Mouse (Mus musculus): ENCODE data around the gene Josd1. TPM values are rescaled to one million over a fixed set of nuclear protein-coding genes. Genes with fewer than 3 reads are reported as not detected.

Josd1 gene
- polyA plus RNA-seq, 1 experiment from 2014 or later, result 21.6 TPM

GRCm38 (mm10) chr15:79696508-79696907 is 8.8 kb upstream of the Josd1 start:
- peaks cover 7% of the 10 kb centered on the region; the same call in 1 of the 2 replicates for H3K36me3 ChIP-seq (ENCODE audit: control insufficient read depth, insufficient read depth)
- H3K27ac ChIP-seq (ENCODE audit: low read length), result no peak overlapping the region
- no peak overlapping the region for H3K4me3 ChIP-seq (ENCODE audit: low read depth, low read length)
- H3K27me3 ChIP-seq (ENCODE audit: control insufficient read depth, insufficient read depth, low read depth, low read length), result no peaks in the 10 kb centered on the region
- H3K9me3 ChIP-seq (replicated peaks; ENCODE audit: control insufficient read depth, low read length), result no peaks in the 10 kb centered on the region
- H3K4me1 ChIP-seq (ENCODE audit: control insufficient read depth, low read depth, low read length), result peaks cover 64% of the 10 kb centered on the region
- no peak overlapping the region for H3K4me2 ChIP-seq (ENCODE audit: low read depth, low read length)
- no peak overlapping the region for H3K9ac ChIP-seq (ENCODE audit: low read depth, low read length)
- WGBS (ENCODE audit: insufficient replicate concordance), result 85% methylated on average over 2 of the region's 2 CpGs
- ATAC-seq (ENCODE audit: low read depth), result no peak

DNA sequence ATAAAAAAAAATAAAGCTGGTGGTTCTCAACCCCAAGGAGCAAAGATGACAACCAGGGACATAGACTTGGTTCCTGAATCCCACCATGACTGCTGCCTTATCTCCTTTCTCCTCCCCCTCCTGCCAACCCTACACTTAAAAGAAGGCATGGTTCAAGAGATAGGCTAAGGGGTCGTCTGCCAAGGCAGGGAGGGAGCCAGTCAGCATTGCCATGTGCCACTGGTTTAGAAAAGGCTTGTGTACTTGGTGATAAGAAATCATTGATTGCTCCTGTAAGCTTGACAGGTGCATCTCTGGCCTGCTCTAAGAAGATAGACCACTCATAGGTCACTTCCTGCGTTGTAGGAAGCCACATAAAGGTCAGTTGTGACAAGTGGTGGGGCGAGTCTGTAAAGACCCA is 7.8 kb upstream of the Josd1 start:
- Histone ChIP-seq H3K4me3 (ENCODE audit: low read depth, low read length) (peak overlapping the region; percentile 86; the same call in 1 of the 2 replicates), H3K27me3 (ENCODE audit: control insufficient read depth, insufficient read depth, low read depth, low read length) (no peaks in the 10 kb centered on the region), H3K4me1 (ENCODE audit: control insufficient read depth, low read depth, low read length) (peaks cover 65% of the 10 kb centered on the region), H3K9ac (ENCODE audit: low read depth, low read length) (0 out of 2 replicates have a peak overlapping the region, but pooled peaks have one; percentile 1), H3K4me2 (ENCODE audit: low read depth, low read length) (peak overlapping the region; percentile 95), H3K9me3 (replicated peaks; ENCODE audit: control insufficient read depth, low read length) (no peaks in the 10 kb centered on the region), H3K27ac (ENCODE audit: low read length) (peak overlapping the region; percentile 89), H3K36me3 (ENCODE audit: control insufficient read depth, insufficient read depth) (peaks cover 7% of the 10 kb centered on the region; the same call in 1 of the 2 replicates)
- peak; percentile 31 for ATAC-seq (ENCODE audit: low read depth)
- 20% methylated on average over 3 of the region's 3 CpGs for WGBS (ENCODE audit: insufficient replicate concordance)

GRCm38 (mm10) chr15:79694512-79694911 is 6.8 kb upstream of the Josd1 start:
- Histone ChIP-seq H3K9me3 (replicated peaks; ENCODE audit: control insufficient read depth, low read length) (no peaks in the 10 kb centered on the region), H3K4me2 (ENCODE audit: low read depth, low read length) (peak overlapping the region; percentile 95), H3K4me3 (ENCODE audit: low read depth, low read length) (peak overlapping the region; percentile 86), H3K36me3 (ENCODE audit: control insufficient read depth, insufficient read depth) (peaks cover 7% of the 10 kb centered on the region; the same call in 1 of the 2 replicates), H3K27ac (ENCODE audit: low read length) (peak overlapping the region; percentile 89), H3K9ac (ENCODE audit: low read depth, low read length) (peak overlapping the region; percentile 97), H3K27me3 (ENCODE audit: control insufficient read depth, insufficient read depth, low read depth, low read length) (no peaks in the 10 kb centered on the region), H3K4me1 (ENCODE audit: control insufficient read depth, low read depth, low read length) (peaks cover 71% of the 10 kb centered on the region)
- 18% methylated on average over 4 of the region's 4 CpGs for WGBS (ENCODE audit: insufficient replicate concordance)
- no peak for ATAC-seq (ENCODE audit: low read depth)

- no peaks in the 10 kb centered on the region for H3K27me3 ChIP-seq (ENCODE audit: control insufficient read depth, insufficient read depth, low read depth, low read length)
- 10% methylated on average over 11 of the region's 11 CpGs for WGBS (ENCODE audit: insufficient replicate concordance)
- peak overlapping the region; percentile 89 for H3K27ac ChIP-seq (ENCODE audit: low read length)
- peak overlapping the region; percentile 95 for H3K4me2 ChIP-seq (ENCODE audit: low read depth, low read length)
- peak overlapping the region; percentile 97 for H3K9ac ChIP-seq (ENCODE audit: low read depth, low read length)
- peak overlapping the region; percentile 86 for H3K4me3 ChIP-seq (ENCODE audit: low read depth, low read length)
- H3K4me1 ChIP-seq (ENCODE audit: control insufficient read depth, low read depth, low read length), result peaks cover 76% of the 10 kb centered on the region
- no peaks in the 10 kb centered on the region for H3K9me3 ChIP-seq (replicated peaks; ENCODE audit: control insufficient read depth, low read length)
- ATAC-seq (ENCODE audit: low read depth), result no peak
- peaks cover 7% of the 10 kb centered on the region; the same call in 1 of the 2 replicates for H3K36me3 ChIP-seq (ENCODE audit: control insufficient read depth, insufficient read depth)
These were observed 6.0 kb upstream of the Josd1 start for GRCm38 (mm10) chr15:79693740-79694139.

DNA sequence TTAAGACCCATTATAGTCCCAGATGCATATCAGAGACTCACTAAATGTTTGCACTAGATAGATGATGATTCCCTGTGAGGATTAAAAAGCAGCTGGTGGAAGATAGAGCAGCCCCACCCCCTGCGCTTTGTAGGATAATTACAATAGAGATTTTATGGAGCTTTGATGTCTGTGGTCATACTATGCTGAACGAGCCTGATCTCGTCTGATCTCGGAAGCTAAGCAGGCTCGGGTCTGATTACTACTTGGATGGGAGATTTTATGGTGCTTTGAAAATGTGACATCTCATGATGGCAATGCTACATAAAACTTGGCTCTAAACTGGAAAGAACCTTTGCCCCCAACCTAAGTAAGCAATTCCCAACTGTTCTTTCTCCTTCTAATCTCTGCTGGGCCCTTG is 4.6 kb upstream of the Josd1 start:
- H3K4me3 ChIP-seq (ENCODE audit: low read depth, low read length), result peak overlapping the region; percentile 86
- H3K36me3 ChIP-seq (ENCODE audit: control insufficient read depth, insufficient read depth), result peaks cover 5% of the 10 kb centered on the region; the same call in 1 of the 2 replicates
- 40% methylated on average over 5 of the region's 5 CpGs for WGBS (ENCODE audit: insufficient replicate concordance)
- H3K9ac ChIP-seq (ENCODE audit: low read depth, low read length), result peak overlapping the region; percentile 97
- no peaks in the 10 kb centered on the region for H3K9me3 ChIP-seq (replicated peaks; ENCODE audit: control insufficient read depth, low read length)
- H3K4me1 ChIP-seq (ENCODE audit: control insufficient read depth, low read depth, low read length), result peaks cover 74% of the 10 kb centered on the region
- no peak for ATAC-seq (ENCODE audit: low read depth)
- H3K27me3 ChIP-seq (ENCODE audit: control insufficient read depth, insufficient read depth, low read depth, low read length), result no peaks in the 10 kb centered on the region
- H3K4me2 ChIP-seq (ENCODE audit: low read depth, low read length), result peak overlapping the region; percentile 95
- H3K27ac ChIP-seq (ENCODE audit: low read length), result peak overlapping the region; percentile 89

DNA sequence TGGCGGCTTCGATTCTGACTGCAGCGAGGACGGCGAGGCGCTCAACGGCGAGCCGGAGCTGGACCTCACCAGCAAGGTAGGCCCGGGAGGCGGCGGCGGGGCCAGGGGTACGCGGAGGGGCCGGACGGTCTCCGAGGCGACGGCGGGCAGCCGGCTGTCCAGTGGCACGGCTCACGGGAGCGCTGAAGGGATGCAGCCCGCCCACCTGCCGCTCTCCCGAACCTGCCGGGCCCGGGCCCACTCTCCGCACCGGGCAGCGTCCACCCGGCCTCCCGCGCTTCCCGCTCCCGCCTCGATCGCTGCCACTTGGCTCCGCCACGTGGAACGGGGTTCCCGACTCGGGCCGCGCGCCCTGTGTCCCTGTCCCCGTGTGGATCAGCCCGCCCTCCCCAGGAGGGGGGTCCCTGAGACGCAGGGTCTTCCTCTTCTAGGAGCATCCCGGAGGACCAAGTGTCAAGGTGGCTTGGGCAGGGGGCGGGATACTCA is 3.3 kb upstream of the Josd1 start:
- Histone ChIP-seq H3K4me1 (ENCODE audit: control insufficient read depth, low read depth, low read length) (peaks cover 65% of the 10 kb centered on the region), H3K9ac (ENCODE audit: low read depth, low read length) (peak overlapping the region; percentile 97), H3K4me2 (ENCODE audit: low read depth, low read length) (peak overlapping the region; percentile 95), H3K9me3 (replicated peaks; ENCODE audit: control insufficient read depth, low read length) (no peaks in the 10 kb centered on the region), H3K4me3 (ENCODE audit: low read depth, low read length) (peak overlapping the region; percentile 86), H3K36me3 (ENCODE audit: control insufficient read depth, insufficient read depth) (peaks cover under 1% of the 10 kb centered on the region; the same call in 1 of the 2 replicates), H3K27ac (ENCODE audit: low read length) (peak overlapping the region; percentile 93), H3K27me3 (ENCODE audit: control insufficient read depth, insufficient read depth, low read depth, low read length) (no peaks in the 10 kb centered on the region)
- under 1% methylated on average over 43 of the region's 53 CpGs for WGBS (ENCODE audit: insufficient replicate concordance)
- no peak for ATAC-seq (ENCODE audit: low read depth)

DNA sequence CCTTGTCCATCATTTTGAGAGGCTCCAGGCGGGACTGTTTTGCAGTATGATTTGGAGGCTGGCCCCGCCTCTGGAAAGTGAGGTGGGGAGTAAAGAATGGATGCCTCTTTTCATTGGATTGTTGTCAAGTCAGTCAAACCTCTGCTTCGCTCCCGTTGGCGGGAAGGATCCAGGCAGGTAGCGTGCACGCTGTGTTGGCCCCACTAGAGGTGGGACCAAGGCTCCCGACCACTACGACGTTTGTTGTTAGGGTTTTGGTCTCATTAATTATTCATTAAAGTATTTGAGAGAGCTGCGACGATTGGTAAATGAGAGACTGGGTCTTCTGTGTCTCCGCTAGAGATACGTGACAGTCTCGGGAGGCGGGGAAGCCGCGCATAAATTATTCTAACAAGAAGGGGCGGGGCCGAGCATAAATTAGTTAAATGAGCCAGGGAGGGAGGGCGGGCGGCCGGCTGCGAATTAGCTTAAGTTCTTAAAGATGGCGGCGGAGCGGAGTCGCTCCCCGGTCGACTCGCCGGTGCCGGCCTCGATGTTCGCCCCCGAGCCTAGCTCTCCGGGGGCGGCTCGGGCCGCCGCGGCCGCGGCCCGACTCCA is 2.8 kb upstream of the Josd1 start, which contains the start of gene Gtpbp1:
Gtpbp1 (plus strand) TSS at position 420 of the 597 bp plus-strand sequence.
- peak within 1 kb of the TSS; percentile 86 for H3K4me3 ChIP-seq (ENCODE audit: low read depth, low read length)
- peak within 1 kb of the TSS; percentile 97 for H3K9ac ChIP-seq (ENCODE audit: low read depth, low read length)
- H3K27me3 ChIP-seq (ENCODE audit: control insufficient read depth, insufficient read depth, low read depth, low read length), result no peaks in the 10 kb centered on the region
- H3K36me3 ChIP-seq (ENCODE audit: control insufficient read depth, insufficient read depth), result no peaks in the 10 kb centered on the region
- ATAC-seq (ENCODE audit: low read depth), result peak; percentile 84
- peaks cover 65% of the 10 kb centered on the region for H3K4me1 ChIP-seq (ENCODE audit: control insufficient read depth, low read depth, low read length)
- H3K4me2 ChIP-seq (ENCODE audit: low read depth, low read length), result peak within 1 kb of the TSS; percentile 95
- under 1% methylated on average over 45 of the region's 45 CpGs for WGBS (ENCODE audit: insufficient replicate concordance)
- H3K27ac ChIP-seq (ENCODE audit: low read length), result peak within 1 kb of the TSS; percentile 93
- H3K9me3 ChIP-seq (replicated peaks; ENCODE audit: control insufficient read depth, low read length), result no peaks in the 10 kb centered on the region

GRCm38 (mm10) chr15:79689662-79690425 is 2.1 kb upstream of the Josd1 start:
- Histone ChIP-seq H3K36me3 (ENCODE audit: control insufficient read depth, insufficient read depth) (no peaks in the 10 kb centered on the region), H3K4me2 (ENCODE audit: low read depth, low read length) (peak overlapping the region; percentile 95), H3K27me3 (ENCODE audit: control insufficient read depth, insufficient read depth, low read depth, low read length) (no peaks in the 10 kb centered on the region), H3K27ac (ENCODE audit: low read length) (peak overlapping the region; percentile 93), H3K4me1 (ENCODE audit: control insufficient read depth, low read depth, low read length) (peaks cover 65% of the 10 kb centered on the region), H3K9ac (ENCODE audit: low read depth, low read length) (peak overlapping the region; percentile 70), H3K4me3 (ENCODE audit: low read depth, low read length) (peak overlapping the region; percentile 86), H3K9me3 (replicated peaks; ENCODE audit: control insufficient read depth, low read length) (no peaks in the 10 kb centered on the region)
- no peak for ATAC-seq (ENCODE audit: low read depth)
- 12% methylated on average over 24 of the region's 24 CpGs for WGBS (ENCODE audit: insufficient replicate concordance)
